Mouse (Mus musculus): ENCODE measurements around the gene 1700016C15Rik.

Gene 1700016C15Rik

GRCm38 (mm10) chr1:177797151-177797755 lies 67.6 kb downstream of the 1700016C15Rik start:
- no peak for DNase-seq

Measured in lung, postnatal 10 days (tissue).